Mouse (Mus musculus): ENCODE results near the gene Kcnj5.

Kcnj5 gene

GRCm38 (mm10) chr9:32323610-32324009 lies 20.5 kb downstream of the Kcnj5 start:
- no peak for DNase-seq (ENCODE audit: extremely low spot score, low read depth, low spot score)

- no peak for DNase-seq (ENCODE audit: extremely low spot score, low read depth, low spot score)
Measured at GRCm38 (mm10) chr9:32320167-32320566, 24.0 kb downstream of the Kcnj5 start.

GRCm38 (mm10) chr9:32315999-32316398 lies 28.2 kb downstream of the Kcnj5 start:
- no peak for DNase-seq (ENCODE audit: extremely low spot score, low read depth, low spot score)

- DNase-seq (ENCODE audit: extremely low spot score, low read depth, low spot score) = no peak
Measured at GRCm38 (mm10) chr9:32314071-32314470, 30.1 kb downstream of the Kcnj5 start.

GRCm38 (mm10) chr9:32312208-32312607 lies 31.9 kb downstream of the Kcnj5 start:
- no peak for DNase-seq (ENCODE audit: extremely low spot score, low read depth, low spot score)

GRCm38 (mm10) chr9:32311786-32312185 lies 32.4 kb downstream of the Kcnj5 start:
- no peak for DNase-seq (ENCODE audit: extremely low spot score, low read depth, low spot score)

- no peak for DNase-seq (ENCODE audit: extremely low spot score, low read depth, low spot score)
Measured at GRCm38 (mm10) chr9:32302501-32303150, 41.5 kb downstream of the Kcnj5 start.

- DNase-seq (ENCODE audit: extremely low spot score, low read depth, low spot score) = no peak
Measured at GRCm38 (mm10) chr9:32295061-32295800, 48.9 kb downstream of the Kcnj5 start.

GRCm38 (mm10) chr9:32292686-32293085 lies 51.5 kb downstream of the Kcnj5 start:
- no peak for DNase-seq (ENCODE audit: extremely low spot score, low read depth, low spot score)

- no peak for DNase-seq (ENCODE audit: extremely low spot score, low read depth, low spot score)
Measured at GRCm38 (mm10) chr9:32291618-32292017, 52.5 kb downstream of the Kcnj5 start.

- no peak for DNase-seq (ENCODE audit: extremely low spot score, low read depth, low spot score)
Measured at GRCm38 (mm10) chr9:32283591-32283990, 60.6 kb downstream of the Kcnj5 start.

- DNase-seq (ENCODE audit: extremely low spot score, low read depth, low spot score) = no peak
Measured at GRCm38 (mm10) chr9:32280456-32280855, 63.7 kb downstream of the Kcnj5 start.

- DNase-seq (ENCODE audit: extremely low spot score, low read depth, low spot score) = no peak
Measured at GRCm38 (mm10) chr9:32279789-32280188, 64.4 kb downstream of the Kcnj5 start.

GRCm38 (mm10) chr9:32278052-32278451 lies 66.1 kb downstream of the Kcnj5 start:
- DNase-seq (ENCODE audit: extremely low spot score, low read depth, low spot score) = no peak

- DNase-seq (ENCODE audit: extremely low spot score, low read depth, low spot score) = peak; percentile 87
Measured at GRCm38 (mm10) chr9:32271896-32272444, 72.2 kb downstream of the Kcnj5 start.
